In genomic region chr15:85674191-85674984, GRCm38 (mm10) we compare ENCODE assay signal across 8 mouse cellular contexts.
DNase-seq lines count a peak whose midpoint lies in the region; ATAC-seq lines count a peak whose summit lies in the region.
"Had no signal": no experiment of that assay in that cellular context is flagged by ENCODE, and none has a peak within 500 bp of the region (broad histone marks: within the 10 kb centered on the region; RNA-seq: fewer than 3 reads in every experiment).

No protein-coding gene starts in this region.

- peaks cover 28% of the 10 kb centered on the region for H3K36me3 ChIP-seq in embryonic facial prominence, embryonic 14.5 days (ENCODE audit: control insufficient read depth, insufficient read depth, low read length)

- no peaks in the 10 kb centered on the region for H3K9me3 ChIP-seq in embryonic facial prominence, embryonic 14.5 days (ENCODE audit: control insufficient read depth, low read length)

- WGBS in embryonic facial prominence, embryonic 14.5 days, result 76% methylated on average over 9 of the region's 9 CpGs

- peaks cover 34% of the 10 kb centered on the region for H3K4me1 ChIP-seq in embryonic facial prominence, embryonic 14.5 days (ENCODE audit: control insufficient read depth, insufficient read depth, low read length)

- no peaks in the 10 kb centered on the region; the same call in 1 of the 2 replicates for H3K27me3 ChIP-seq in embryonic facial prominence, embryonic 14.5 days (replicated peaks; ENCODE audit: control insufficient read depth, insufficient read depth, low read length)

- H3K4me2 ChIP-seq in embryonic facial prominence, embryonic 14.5 days (ENCODE audit: low read depth, low read length), result peak overlapping the region; percentile 73

- H3K4me3 ChIP-seq in embryonic facial prominence, embryonic 14.5 days (ENCODE audit: low read depth, low read length), result peak overlapping the region; percentile 94

- ATAC-seq in embryonic facial prominence, embryonic 14.5 days (ENCODE audit: low read depth), result no peak
- no peak for ATAC-seq in erythroblast, adult 5-6 weeks (replicated peaks; ENCODE audit: low FRiP score, poor library complexity, severe bottlenecking)
- ATAC-seq: activated CD4-positive, CD25-positive, alpha-beta regulatory T cell, adult 4 months had no signal

- H3K9ac ChIP-seq in embryonic facial prominence, embryonic 14.5 days (ENCODE audit: low read depth, low read length), result peak overlapping the region; percentile 58

- H3K27ac ChIP-seq in embryonic facial prominence, embryonic 14.5 days (replicated peaks; ENCODE audit: low read depth, low read length), result no peak overlapping the region

- DNase-seq in kidney, adult 18-20 months, result peak; percentile 69
- no peak for DNase-seq in kidney, postnatal 10 days
- peak; percentile 49 for DNase-seq in MN1 (ENCODE audit: low spot score)
- DNase-seq in embryonic facial prominence, embryonic 14.5 days (ENCODE audit: low spot score), result no peak
- peak; percentile 56 for DNase-seq in lung, postnatal 36 days
- no peak for DNase-seq in frontal cortex, adult 2 months (ENCODE audit: extremely low spot score in 1 of 2, low spot score in 1 of 2)

Comparison
In these comparisons a context has a peak if more than half of its experiments do, and no peak if none do; other contexts are left out.
1. DNase-seq: peak in kidney, adult 18-20 months (single experiment), MN1 (single experiment) and lung, postnatal 36 days (single experiment); none in kidney, postnatal 10 days (single experiment), embryonic facial prominence, embryonic 14.5 days (single experiment) and frontal cortex, adult 2 months (0 of 2).